Mouse (Mus musculus) E14TG2a.4 (cell line): ENCODE data around the gene Prr23a3.

ENCODE experiments used
- CTCF ChIP-seq: conservative IDR thresholded peaks from 2 replicates; pipeline ENCODE4 v1.5.1; 2014; ENCODE audit warnings: low read length
- NANOG ChIP-seq: IDR thresholded peaks from 2 replicates; pipeline ENCODE4 v1.6.1; 2014; ENCODE audit warnings: borderline replicate concordance, low read length, mixed read lengths
- POU5F1 ChIP-seq: IDR thresholded peaks from 2 replicates; pipeline ENCODE4 v1.6.1; 2014; ENCODE audit warnings: low read length, borderline replicate concordance

- no peak for TF ChIP-seq CTCF
- TF ChIP-seq POU5F1, result no peak
- no peak for TF ChIP-seq NANOG
These were observed 45.1 kb upstream of the Prr23a3 start for GRCm38 (mm10) chr9:98819481-98819880.
